Mouse (Mus musculus) adipocyte (in vitro differentiated cells): ENCODE measurements around the gene Mapk8ip1.

Source experiments
- DNase-seq: peaks from one replicate; pipeline ENCODE4 v3.0.0-alpha.2; 2016; ENCODE audit warnings: low spot score

Gene Mapk8ip1

DNA sequence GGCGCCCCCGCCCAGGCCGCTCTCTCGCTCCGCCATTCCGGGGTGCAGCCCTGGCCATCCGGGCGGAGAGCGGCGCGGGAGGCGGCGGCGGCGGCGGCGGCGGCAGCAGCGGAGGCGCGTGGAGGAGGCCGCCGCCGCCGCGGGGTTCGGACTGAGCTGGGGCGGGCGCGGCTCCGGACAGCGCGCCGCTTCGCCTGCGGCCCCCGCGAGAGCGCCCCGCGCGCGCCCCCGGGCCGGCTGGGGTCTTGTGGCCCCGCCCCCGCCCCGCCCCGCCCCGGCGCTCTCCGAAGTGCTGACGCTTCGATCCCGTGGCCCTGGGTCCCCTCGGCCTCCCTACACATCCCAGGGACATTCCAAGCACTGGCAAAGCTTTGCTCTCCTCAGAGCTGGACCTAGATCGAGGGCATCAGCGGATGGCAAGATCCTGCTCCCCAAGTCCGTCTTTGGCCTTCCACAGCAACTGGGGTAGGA, at the start of gene Mapk8ip1:
Gene Mapk8ip1 (minus strand): TSS at position 173 of the 471 bp plus-strand sequence.
- DNase-seq, result no peak

GRCm38 (mm10) chr2:92447121-92447740, 46.2 kb upstream of the Mapk8ip1 start:
- DNase-seq, result no peak

- DNase-seq, result no peak
These were observed 45.6 kb upstream of the Mapk8ip1 start for GRCm38 (mm10) chr2:92446656-92447055.

DNA sequence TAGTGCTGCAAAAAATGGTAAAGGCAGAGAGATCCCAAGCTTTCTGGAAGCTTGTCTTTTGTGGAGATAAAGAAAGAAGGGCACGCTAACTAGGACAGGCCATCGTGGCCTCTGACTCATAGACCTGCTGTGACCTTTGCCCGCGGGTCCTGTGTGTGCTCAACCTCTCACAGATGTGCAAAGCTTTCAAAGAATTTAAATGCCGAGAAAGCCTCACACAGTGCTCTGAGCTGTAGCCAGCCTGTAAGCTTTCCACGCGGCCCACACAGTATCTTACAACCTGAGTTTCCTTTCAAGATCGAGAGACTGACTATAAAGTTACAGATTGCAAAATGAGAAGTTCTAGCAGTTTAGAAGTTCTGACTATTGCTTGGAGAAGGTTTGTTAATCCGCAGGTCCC, 44.8 kb upstream of the Mapk8ip1 start:
- no peak for DNase-seq

DNA sequence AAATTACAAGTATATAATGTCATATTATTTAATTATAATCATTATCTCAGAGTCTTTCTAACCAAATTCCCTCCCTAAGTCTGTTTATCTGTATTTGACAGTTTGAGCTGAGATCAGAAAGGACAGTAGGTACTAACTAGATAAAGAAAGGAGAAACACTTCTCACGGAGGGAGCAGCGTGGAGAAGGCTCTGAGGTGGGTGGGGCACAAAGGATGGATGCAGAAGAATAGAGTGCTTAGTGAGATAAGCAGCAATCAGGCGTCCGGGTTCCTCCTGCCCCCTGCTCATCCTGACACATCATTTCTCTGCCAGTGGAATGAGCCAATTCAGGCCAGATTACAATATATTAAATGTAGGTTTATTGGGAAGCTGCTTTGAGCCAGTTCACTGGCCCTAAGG, 43.3 kb upstream of the Mapk8ip1 start:
- no peak for DNase-seq

DNA sequence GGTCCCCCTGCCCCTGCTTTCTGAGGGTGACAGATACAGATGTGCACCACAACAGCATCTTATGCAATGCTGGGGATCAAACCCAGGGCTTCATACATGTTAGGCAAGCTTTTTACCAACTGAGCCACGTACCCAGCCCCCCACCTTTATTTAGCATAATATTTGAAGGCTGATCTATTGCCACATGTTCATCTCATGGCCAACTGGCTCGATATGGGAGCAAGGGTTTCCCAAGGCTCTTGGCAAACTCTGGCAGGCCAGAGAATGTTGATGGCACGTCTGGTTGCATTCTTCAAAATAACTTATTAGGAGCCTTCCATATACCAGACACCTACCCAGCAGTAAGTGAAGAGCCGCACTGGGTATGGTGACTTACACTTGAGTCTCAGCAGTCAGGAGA, 42.2 kb upstream of the Mapk8ip1 start:
- DNase-seq, result peak; percentile 79

DNA sequence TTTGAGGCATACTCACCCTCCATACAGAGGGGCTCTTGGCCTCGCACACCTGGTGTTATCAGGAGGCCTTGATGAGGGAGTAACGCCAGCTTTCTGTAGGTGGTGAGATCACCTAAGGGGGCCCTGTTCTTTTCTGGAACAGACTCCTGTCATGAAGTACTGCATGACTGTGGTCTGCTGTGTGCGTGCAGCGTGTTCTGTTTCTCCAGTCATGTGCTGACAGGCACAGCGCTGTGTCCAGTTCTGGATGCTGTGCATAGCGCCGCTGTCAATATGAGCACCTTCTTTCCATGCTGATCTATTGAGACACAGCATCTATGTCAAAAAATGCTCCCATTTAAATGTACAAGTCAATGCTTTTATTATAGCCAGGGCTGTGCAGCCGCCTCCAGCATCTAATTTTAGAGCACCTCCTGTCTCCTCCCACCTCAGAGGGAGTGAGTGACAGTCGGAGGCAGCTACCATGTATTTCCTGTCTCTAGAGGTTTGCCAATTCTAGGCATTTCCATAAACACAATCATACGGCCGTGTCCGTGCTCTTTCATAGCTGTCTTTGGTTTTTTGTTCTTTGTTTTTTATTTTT, 41.4 kb upstream of the Mapk8ip1 start:
- DNase-seq, result no peak

DNA sequence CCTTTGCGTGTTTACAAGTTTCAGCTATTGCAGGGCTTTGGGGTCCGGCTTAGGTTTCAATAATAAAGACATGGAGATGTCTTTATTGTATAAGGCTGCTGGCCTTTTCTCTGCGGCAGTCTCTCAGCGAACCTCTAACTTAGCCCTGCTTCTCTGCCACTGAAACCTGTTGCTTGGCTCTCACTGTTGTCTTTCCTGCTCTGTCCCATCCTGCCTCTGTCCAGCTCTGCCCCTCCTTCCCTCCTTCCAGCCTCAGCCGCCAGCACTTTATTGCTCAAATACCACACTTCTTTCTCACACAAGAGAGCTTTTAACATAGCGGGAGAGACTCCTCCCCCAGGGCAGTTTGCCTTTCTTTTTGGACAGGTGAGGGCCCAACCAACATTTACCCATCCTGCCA, 39.4 kb upstream of the Mapk8ip1 start:
- no peak for DNase-seq

DNA sequence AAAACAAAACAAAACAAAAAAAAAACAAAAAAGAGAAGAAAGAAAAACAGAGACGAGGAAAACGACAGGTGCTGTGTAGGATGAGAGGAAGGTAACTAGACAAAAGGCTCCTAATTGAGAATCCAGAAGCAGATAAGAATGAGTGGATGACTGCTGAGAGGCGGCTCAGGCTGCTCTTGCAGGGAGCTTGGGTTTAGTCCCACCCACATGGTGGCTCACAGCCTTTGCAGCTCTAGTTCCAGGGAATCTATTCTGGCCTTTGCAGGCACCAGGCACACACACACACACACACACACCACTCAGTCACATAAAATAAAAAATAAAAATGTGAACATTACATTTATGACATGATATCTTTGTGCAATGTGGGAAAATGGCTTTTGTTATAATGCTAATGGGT, 37.5 kb upstream of the Mapk8ip1 start:
- no peak for DNase-seq

DNA sequence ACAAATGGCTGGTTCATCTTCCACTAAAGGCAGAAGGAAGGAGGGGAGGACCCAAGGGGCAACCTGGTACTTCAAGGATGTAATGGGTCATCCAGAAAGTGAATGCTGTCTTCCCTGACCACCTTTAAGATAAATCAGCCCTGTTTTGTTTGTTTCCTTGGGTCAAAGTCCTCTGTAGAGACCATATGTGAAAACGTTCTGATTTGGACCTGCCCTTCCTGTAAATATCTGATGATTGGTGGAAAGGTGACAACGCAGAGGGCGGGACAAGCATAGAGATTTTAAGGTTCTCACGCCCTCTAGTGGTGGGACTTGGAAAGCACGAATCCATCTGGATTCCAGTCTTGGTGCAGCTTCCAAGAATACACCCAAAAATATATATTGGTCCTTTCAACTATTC, 36.8 kb upstream of the Mapk8ip1 start:
- peak; percentile 97 for DNase-seq

- no peak for DNase-seq
These were observed 36.3 kb upstream of the Mapk8ip1 start for GRCm38 (mm10) chr2:92437366-92437765.

DNA sequence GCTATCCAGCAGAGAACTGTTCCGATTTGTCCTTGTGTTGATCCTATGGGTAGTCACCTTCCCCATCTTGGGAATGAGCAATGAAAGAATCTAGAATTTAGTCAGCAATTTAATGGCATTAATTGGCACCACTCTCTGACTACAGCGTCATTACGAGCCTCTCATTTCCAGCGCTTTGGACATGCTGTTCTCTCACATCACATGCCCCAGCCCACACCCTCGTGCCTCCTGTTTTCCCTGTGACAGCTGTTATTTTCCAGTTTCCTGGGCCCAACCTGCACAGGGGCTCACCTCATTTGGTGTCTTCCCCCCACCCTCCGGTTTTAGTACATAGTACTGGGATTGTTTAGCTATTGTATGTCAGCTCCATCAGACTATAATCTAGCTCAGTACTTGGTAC, 34.0 kb upstream of the Mapk8ip1 start:
- no peak for DNase-seq

GRCm38 (mm10) chr2:92434375-92434745, 33.3 kb upstream of the Mapk8ip1 start:
- DNase-seq, result peak; percentile 77

GRCm38 (mm10) chr2:92433578-92434374, 32.7 kb upstream of the Mapk8ip1 start, which contains the start of gene Cry2:
Gene Cry2, minus strand, starts transcription at chr2:92434043.
- DNase-seq, result peak; percentile 99

GRCm38 (mm10) chr2:92432299-92433295, 31.5 kb upstream of the Mapk8ip1 start:
- peak; percentile 88 for DNase-seq

- peak; percentile 62 for DNase-seq
These were observed 30.6 kb upstream of the Mapk8ip1 start for GRCm38 (mm10) chr2:92431611-92432179.

- peak; percentile 93 for DNase-seq
These were observed 29.9 kb upstream of the Mapk8ip1 start for GRCm38 (mm10) chr2:92430723-92431541.

- peak; percentile 41 for DNase-seq
These were observed 29.0 kb upstream of the Mapk8ip1 start for GRCm38 (mm10) chr2:92430089-92430488.

DNA sequence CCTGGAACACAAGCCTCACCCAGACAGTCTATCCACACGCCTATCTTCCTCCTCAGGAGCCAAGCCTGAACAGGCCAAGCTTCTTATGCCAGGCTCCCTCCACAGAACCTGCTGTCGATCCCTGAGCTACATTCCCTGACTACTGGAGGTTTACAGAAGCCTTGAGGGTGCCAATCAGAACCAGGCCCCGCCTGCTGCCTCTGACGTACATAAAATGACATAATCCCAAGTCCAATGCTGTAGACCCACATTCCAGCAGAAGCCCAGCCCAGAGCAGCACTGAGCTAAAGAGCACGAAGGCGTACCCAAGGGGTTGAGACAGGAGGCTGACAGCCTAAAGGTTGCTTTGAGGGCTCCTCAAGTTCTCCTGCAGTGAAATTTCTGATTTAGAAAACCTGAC, 26.8 kb upstream of the Mapk8ip1 start:
- peak; percentile 87 for DNase-seq

- peak; percentile 56 for DNase-seq
These were observed 25.4 kb upstream of the Mapk8ip1 start for GRCm38 (mm10) chr2:92426426-92426825.

DNA sequence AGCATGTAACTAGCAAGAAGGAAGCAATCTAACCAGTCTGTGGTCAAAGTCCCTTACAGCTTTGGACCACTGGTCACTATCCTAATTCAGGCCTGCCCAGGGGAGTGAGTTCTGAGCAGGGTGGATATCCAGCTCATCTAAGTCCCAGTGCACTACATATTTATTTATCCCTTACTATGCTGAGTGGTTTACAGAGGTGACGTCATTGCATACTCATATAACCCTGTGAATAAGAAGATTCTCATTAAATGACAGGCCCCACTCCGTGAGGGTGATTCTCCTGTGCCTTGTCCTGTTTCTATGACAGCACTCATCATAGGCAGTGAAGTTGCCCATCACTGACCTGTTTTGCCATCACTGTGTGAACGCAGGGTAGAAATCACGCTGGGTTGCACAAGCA, 24.3 kb upstream of the Mapk8ip1 start:
- DNase-seq, result no peak
